Mouse (Mus musculus): ENCODE measurements at regions not wholly inside any gene's neighbourhood (a gene's known extent, or its start where the extent isn't known, plus 50 kb on each side); places are given as distances from the start of the nearest gene placed in this dataset.

- TF ChIP-seq POLR2A (IDR thresholded peaks at IDR 0.05; ENCODE audit: low read depth, low read length) (no peak), CTCF (IDR thresholded peaks at IDR 0.05; ENCODE audit: borderline replicate concordance, insufficient read depth, low read length) (no peak)
Observed at GRCm38 (mm10) chr7:117916915-117917314, 199.1 kb downstream of the Rps15a start.

Data from embryonic fibroblast, embryonic 13.5 days (primary cell).